Mouse (Mus musculus) adrenal gland, postnatal 10 days (tissue): ENCODE measurements around the gene Gabrb3. TPM values are rescaled to one million over a fixed set of nuclear protein-coding genes. Genes with fewer than 3 reads are reported as not detected.

Experiments
- DNase-seq: peaks from one replicate; pipeline ENCODE4 v3.0.0; 2021; ENCODE audit warnings: mixed read lengths
- total RNA-seq, 2 experiments: library from RNA; stranded (reverse); gene quantifications; 2 replicates each; pipeline ENCODE4 v1.2.3; 2021

Gene Gabrb3
- total RNA-seq, 2 experiments from 2014 or later = 6.0 to 8.3 TPM

- DNase-seq = no peak
Observed at GRCm38 (mm10) chr7:57529954-57530353, 110.5 kb downstream of the Gabrb3 start.

GRCm38 (mm10) chr7:57532676-57533075, 113.2 kb downstream of the Gabrb3 start:
- DNase-seq = no peak

GRCm38 (mm10) chr7:57538565-57538964, 119.1 kb downstream of the Gabrb3 start:
- peak; percentile 5 for DNase-seq

- DNase-seq = no peak
Observed at GRCm38 (mm10) chr7:57560732-57561436, 141.4 kb downstream of the Gabrb3 start.

- no peak for DNase-seq
Observed at GRCm38 (mm10) chr7:57564403-57564802, 144.9 kb downstream of the Gabrb3 start.

- DNase-seq = peak; percentile 89
Observed at GRCm38 (mm10) chr7:57590451-57591248, 171.2 kb downstream of the Gabrb3 start.

GRCm38 (mm10) chr7:57591249-57591577, 171.7 kb downstream of the Gabrb3 start:
- no peak for DNase-seq

GRCm38 (mm10) chr7:57591578-57592431, 172.3 kb downstream of the Gabrb3 start:
- peak; percentile 84 for DNase-seq

GRCm38 (mm10) chr7:57597341-57597740, 177.8 kb downstream of the Gabrb3 start:
- DNase-seq = no peak

- no peak for DNase-seq
Observed at GRCm38 (mm10) chr7:57618697-57619096, 199.2 kb downstream of the Gabrb3 start.

- DNase-seq = no peak
Observed at GRCm38 (mm10) chr7:57620036-57620435, 200.5 kb downstream of the Gabrb3 start.

- no peak for DNase-seq
Observed at GRCm38 (mm10) chr7:57623718-57624117, 204.2 kb downstream of the Gabrb3 start.

GRCm38 (mm10) chr7:57635026-57635425, 215.5 kb downstream of the Gabrb3 start:
- DNase-seq = no peak

GRCm38 (mm10) chr7:57635687-57636086, 216.2 kb downstream of the Gabrb3 start:
- no peak for DNase-seq

- DNase-seq = no peak
Observed at GRCm38 (mm10) chr7:57640796-57641195, 221.3 kb downstream of the Gabrb3 start.

GRCm38 (mm10) chr7:57647345-57647744, 227.9 kb downstream of the Gabrb3 start:
- no peak for DNase-seq

- no peak for DNase-seq
Observed at GRCm38 (mm10) chr7:57648136-57648755, 228.8 kb downstream of the Gabrb3 start.

GRCm38 (mm10) chr7:57677352-57677751, 257.9 kb downstream of the Gabrb3 start:
- no peak for DNase-seq

- no peak for DNase-seq
Observed at GRCm38 (mm10) chr7:57689836-57690235, 270.3 kb downstream of the Gabrb3 start.

GRCm38 (mm10) chr7:57700370-57700769, 280.9 kb downstream of the Gabrb3 start:
- peak; percentile 41 for DNase-seq

GRCm38 (mm10) chr7:57701046-57701445, 281.6 kb downstream of the Gabrb3 start:
- peak; percentile 12 for DNase-seq

GRCm38 (mm10) chr7:57703580-57703979, 284.1 kb downstream of the Gabrb3 start:
- DNase-seq = peak; percentile 53
